Mouse (Mus musculus) stomach, postnatal 0 days (tissue): ENCODE results near the gene Abr.

ENCODE experiments used
- CTCF ChIP-seq: IDR thresholded peaks from 2 replicates; pipeline ENCODE4 v1.5.1; 2016; ENCODE audit warnings: antibody characterized with exemption, low read depth, mild to moderate bottlenecking, moderate library complexity
- EP300 ChIP-seq: optimal IDR thresholded peaks from 2 replicates; pipeline ENCODE3; 2016; ENCODE audit warnings: antibody characterized with exemption

- no peak for TF ChIP-seq CTCF
- TF ChIP-seq EP300: no peak
Observed at GRCm38 (mm10) chr11:76610948-76611347, 11.2 kb downstream of the Abr start.
